Mouse (Mus musculus) liver, adult 2 months (tissue): Measurements from ENCODE around the gene Dpp6. TPM values are rescaled to one million over a fixed set of nuclear protein-coding genes. Genes with fewer than 3 reads are reported as not detected.

Experiments
- DNase-seq: peaks from one replicate; pipeline ENCODE4 v3.0.0-alpha.2; 2011; ENCODE audit warnings: low read depth, low spot score; ENCODE audit errors: extremely low read depth
- H3K27ac ChIP-seq: fragments of 200-500 bp; replicated peaks from 2 replicates; pipeline ENCODE4 v1.5.1; 2012; ENCODE audit warnings: low read depth, mild to moderate bottlenecking, control low read depth, inconsistent platforms, low read length; ENCODE audit not compliant: insufficient read depth
- H3K27me3 ChIP-seq: fragments of 200-500 bp; 2 replicates; pipeline ENCODE4 v1.6.1; 2012; ENCODE audit warnings: mild to moderate bottlenecking, moderate library complexity, low read length, inconsistent platforms; ENCODE audit not compliant: control insufficient read depth, insufficient read depth
- H3K36me3 ChIP-seq: fragments of 200-500 bp; 2 replicates; pipeline ENCODE4 v1.6.1; 2012; ENCODE audit warnings: low read length, inconsistent platforms; ENCODE audit not compliant: control insufficient read depth, insufficient read depth
- H3K4me1 ChIP-seq: fragments of 200-500 bp; 2 replicates; pipeline ENCODE4 v1.6.1; 2011; ENCODE audit warnings: low read length; ENCODE audit not compliant: control insufficient read depth, insufficient read depth
- H3K4me3 ChIP-seq: fragments of 200-500 bp; 2 replicates; pipeline ENCODE4 v1.5.1; 2011; ENCODE audit warnings: low read depth, mild to moderate bottlenecking, control low read depth, low read length, moderate library complexity; ENCODE audit not compliant: insufficient read depth
- H3K79me2 ChIP-seq: fragments of 200-500 bp; 2 replicates; pipeline ENCODE4 v1.6.1; 2012; ENCODE audit warnings: inconsistent platforms, mild to moderate bottlenecking, low read length, moderate library complexity; ENCODE audit not compliant: control insufficient read depth, insufficient read depth
- H3K9ac ChIP-seq: fragments of 200-500 bp; 2 replicates; pipeline ENCODE4 v1.6.1; 2012; ENCODE audit warnings: low read depth, mild to moderate bottlenecking, control low read depth, inconsistent platforms, low read length
- CTCF ChIP-seq: fragments of 200-500 bp; IDR thresholded peaks from 2 replicates; pipeline ENCODE4 v1.5.1; 2011; ENCODE audit warnings: low read depth, low read length, control low read depth
- POLR2A ChIP-seq: fragments of 200-500 bp; IDR thresholded peaks from 2 replicates; pipeline ENCODE4 v1.6.1; 2011; ENCODE audit warnings: low read length, control low read depth; ENCODE audit not compliant: insufficient read depth; ENCODE audit errors: extremely low read depth
- WGBS: fragments of 180-500 bp; shearing (Covaris S2); methylation state at CpG from one replicate; pipeline ENCODE4 v1.1.7; 2018; 5-methylcytosine and 5-hydroxymethylcytosine counted together
- polyA plus RNA-seq: library from polyadenylated mRNA; depleted of rRNA; stranded (reverse); fragments of >200 nt; gene quantifications from 2 replicates; pipeline ENCODE4 v1.2.3, GENCODE M21; 2012
- total RNA-seq: library from RNA; depleted of rRNA; stranded (reverse); fragments of >200 nt; gene quantifications from 2 replicates; pipeline ENCODE4 v1.2.3, GENCODE M21; 2014

Dpp6 gene
- total and polyA plus RNA-seq, 2 experiments: not detected

DNA sequence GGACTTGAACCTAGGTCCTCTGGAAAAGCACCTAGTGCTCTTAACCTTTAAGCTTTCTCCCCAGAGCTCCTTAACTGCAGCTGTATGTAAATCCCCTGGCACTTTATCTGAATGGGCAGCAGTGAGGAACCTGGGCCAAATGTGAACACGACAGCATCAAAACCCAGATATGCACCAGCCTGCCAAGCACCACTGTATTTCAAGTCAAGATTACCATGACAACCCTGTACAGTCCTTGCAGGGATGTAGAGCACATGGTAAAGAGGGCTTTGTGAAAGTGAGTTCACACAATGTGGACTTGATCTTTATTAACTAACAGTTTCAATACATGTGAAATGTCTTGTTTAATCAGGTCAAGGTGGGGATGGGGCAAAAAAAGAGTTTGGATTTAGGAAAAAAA, 162.3 kb downstream of the Dpp6 start:
- Histone ChIP-seq H3K27ac (no peak overlapping the region), H3K9ac (no peak overlapping the region), H3K79me2 (no peaks in the 10 kb centered on the region), H3K4me1 (no peaks in the 10 kb centered on the region), H3K36me3 (no peaks in the 10 kb centered on the region), H3K4me3 (no peak overlapping the region), H3K27me3 (no peaks in the 10 kb centered on the region)
- 74% methylated on average over 1 of the region's 1 CpGs for WGBS
- no peak for TF ChIP-seq CTCF
- TF ChIP-seq POLR2A: no peak
- no peak for DNase-seq

DNA sequence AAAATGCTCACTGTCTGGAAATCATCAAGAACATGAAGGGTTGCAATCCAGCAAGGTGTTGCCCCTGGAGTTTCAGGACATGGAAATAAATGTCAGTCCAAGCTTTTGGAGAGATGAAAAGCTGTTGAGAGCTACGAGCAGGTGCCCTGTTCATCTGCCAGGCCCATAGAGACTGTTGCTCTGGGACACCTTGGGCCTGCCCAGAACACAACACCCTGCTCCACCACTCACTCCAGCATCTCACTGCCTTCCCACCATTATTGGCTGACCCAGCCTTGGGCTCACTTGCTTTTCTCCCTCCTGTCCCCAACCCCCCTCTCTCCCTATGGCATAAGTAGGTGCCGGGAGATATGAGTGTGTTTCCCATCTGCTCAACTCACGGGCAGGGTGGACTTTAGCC, 162.8 kb downstream of the Dpp6 start:
- Histone ChIP-seq H3K27ac (no peak overlapping the region), H3K4me3 (no peak overlapping the region), H3K4me1 (no peaks in the 10 kb centered on the region), H3K79me2 (no peaks in the 10 kb centered on the region), H3K9ac (no peak overlapping the region), H3K36me3 (no peaks in the 10 kb centered on the region), H3K27me3 (no peaks in the 10 kb centered on the region)
- WGBS: 46% methylated on average over 3 of the region's 3 CpGs
- no peak for DNase-seq
- TF ChIP-seq POLR2A (no peak), CTCF (no peak)

DNA sequence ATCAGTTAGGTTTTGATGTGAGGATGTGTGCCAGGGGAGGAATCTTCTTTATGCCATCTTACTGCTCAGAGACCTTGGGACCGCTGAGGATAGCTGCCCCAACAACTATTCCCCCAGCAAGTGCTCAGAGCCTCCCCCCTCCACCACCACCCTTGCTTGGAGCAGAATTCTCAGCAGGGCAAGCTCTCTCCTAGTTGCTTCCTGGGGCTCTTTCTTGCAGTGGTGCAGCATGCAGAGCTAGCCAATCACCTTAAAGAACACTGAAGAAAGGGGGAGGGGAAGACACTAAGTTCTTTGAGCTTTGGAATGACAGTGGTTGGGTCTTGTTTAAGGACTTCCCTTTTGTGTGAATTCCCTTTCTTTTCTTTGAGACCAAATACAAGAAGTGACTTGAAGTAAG, 168.1 kb downstream of the Dpp6 start:
- WGBS: 19% methylated on average over 1 of the region's 1 CpGs
- Histone ChIP-seq H3K4me3 (no peak overlapping the region), H3K79me2 (no peaks in the 10 kb centered on the region), H3K9ac (no peak overlapping the region), H3K4me1 (no peaks in the 10 kb centered on the region), H3K36me3 (no peaks in the 10 kb centered on the region), H3K27me3 (no peaks in the 10 kb centered on the region), H3K27ac (no peak overlapping the region)
- no peak for TF ChIP-seq POLR2A
- TF ChIP-seq CTCF: no peak
- DNase-seq: no peak

DNA sequence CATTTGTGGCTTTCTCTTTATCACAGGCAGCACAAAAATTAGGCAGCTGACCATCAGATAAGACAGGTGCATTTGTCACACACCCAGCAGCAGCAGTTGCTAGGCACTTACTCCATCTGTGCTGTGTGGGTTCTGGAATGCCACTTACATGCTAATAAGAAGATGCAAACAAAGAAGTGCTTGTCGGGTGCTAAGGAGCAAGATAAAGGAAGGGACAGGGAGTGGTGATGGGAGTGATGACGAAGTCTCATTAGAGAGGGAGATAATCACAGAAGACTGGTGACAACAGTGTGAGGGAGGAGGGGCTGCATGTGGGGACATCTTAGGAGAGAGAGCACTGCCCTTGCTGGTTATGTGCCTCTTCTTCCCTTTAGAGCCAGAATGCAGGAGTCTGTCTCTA, 174.6 kb downstream of the Dpp6 start:
- no peak overlapping the region for H3K27ac ChIP-seq
- H3K9ac ChIP-seq: no peak overlapping the region
- WGBS: 26% methylated on average over 2 of the region's 2 CpGs
- no peaks in the 10 kb centered on the region for H3K27me3 ChIP-seq
- no peaks in the 10 kb centered on the region for H3K79me2 ChIP-seq
- no peak overlapping the region for H3K4me3 ChIP-seq
- no peak for DNase-seq
- no peak for TF ChIP-seq CTCF
- TF ChIP-seq POLR2A: no peak
- H3K4me1 ChIP-seq: no peaks in the 10 kb centered on the region
- no peaks in the 10 kb centered on the region for H3K36me3 ChIP-seq

DNA sequence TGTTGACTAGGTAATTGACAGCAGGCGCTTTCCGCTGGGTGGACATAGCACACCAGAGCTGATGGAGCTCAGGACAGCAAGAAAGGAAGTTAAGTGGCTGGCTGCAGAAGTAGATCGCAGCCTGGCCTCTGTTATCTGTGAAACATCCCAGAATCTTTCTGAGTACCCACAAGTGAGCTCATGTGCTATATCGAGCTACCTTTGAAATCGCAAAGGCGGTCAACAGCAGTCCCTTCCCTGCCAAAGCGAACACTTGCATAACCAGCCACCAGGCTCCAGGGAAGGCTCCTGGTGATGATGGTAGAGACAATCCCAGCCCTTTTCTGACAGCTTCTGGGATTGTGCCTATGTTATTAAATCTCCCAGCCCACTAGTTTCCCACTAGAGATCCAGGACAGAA, 186.5 kb downstream of the Dpp6 start:
- no peaks in the 10 kb centered on the region for H3K79me2 ChIP-seq
- no peaks in the 10 kb centered on the region for H3K4me1 ChIP-seq
- no peaks in the 10 kb centered on the region for H3K36me3 ChIP-seq
- no peak overlapping the region for H3K27ac ChIP-seq
- TF ChIP-seq CTCF (no peak), POLR2A (no peak)
- no peak for DNase-seq
- no peaks in the 10 kb centered on the region for H3K27me3 ChIP-seq
- H3K4me3 ChIP-seq: no peak overlapping the region
- WGBS: 90% methylated on average over 7 of the region's 7 CpGs
- H3K9ac ChIP-seq: no peak overlapping the region

DNA sequence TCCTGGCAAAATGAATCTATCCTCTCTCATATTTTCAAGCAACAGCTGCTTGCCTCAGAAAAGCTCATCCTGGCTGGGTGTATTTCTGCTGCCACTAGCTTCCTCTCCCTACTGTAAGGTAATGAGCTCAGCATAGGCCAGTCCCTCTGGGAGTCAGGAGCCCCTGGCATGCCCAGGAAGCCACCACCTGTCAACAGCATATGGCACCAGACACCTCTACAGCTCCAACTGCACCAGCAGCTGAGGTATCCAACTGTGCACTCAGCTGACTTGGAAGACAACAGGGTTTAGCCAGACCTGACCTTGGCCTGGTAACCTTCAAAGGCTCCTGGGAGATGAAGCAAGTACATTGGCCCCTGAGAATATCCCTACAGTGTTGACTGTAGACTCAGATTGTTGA, 192.2 kb downstream of the Dpp6 start:
- H3K36me3 ChIP-seq: no peaks in the 10 kb centered on the region
- no peak overlapping the region for H3K9ac ChIP-seq
- no peak for TF ChIP-seq POLR2A
- no peak for TF ChIP-seq CTCF
- no peak overlapping the region for H3K27ac ChIP-seq
- no peaks in the 10 kb centered on the region for H3K27me3 ChIP-seq
- H3K4me1 ChIP-seq: no peaks in the 10 kb centered on the region
- no peaks in the 10 kb centered on the region for H3K79me2 ChIP-seq
- no peak for DNase-seq
- H3K4me3 ChIP-seq: no peak overlapping the region

DNA sequence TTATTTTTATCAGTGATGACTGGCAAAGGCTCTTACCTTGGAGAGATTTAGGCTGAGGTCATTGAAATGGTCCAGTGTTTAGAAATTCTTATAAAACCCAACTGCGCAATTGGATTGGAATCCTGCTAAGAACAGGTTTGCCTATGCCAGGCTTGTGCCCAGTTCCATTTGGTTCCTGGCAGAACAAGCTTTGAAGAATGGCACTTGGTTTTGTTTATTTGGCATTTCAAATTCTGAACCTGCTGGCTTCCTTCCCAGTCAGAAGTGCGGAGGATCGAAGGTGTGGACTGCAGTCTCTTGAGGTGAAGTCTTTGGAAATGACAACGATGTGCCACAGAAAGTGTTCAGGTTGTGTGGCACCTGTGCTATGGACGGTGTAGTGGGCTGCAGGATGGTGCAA, 193.6 kb downstream of the Dpp6 start:
- WGBS: 83% methylated on average over 5 of the region's 5 CpGs

More for the DNA sequence above, 193.6 kb downstream of the Dpp6 start:
- no peaks in the 10 kb centered on the region for H3K27me3 ChIP-seq
- no peak overlapping the region for H3K27ac ChIP-seq
- no peak overlapping the region for H3K9ac ChIP-seq
- H3K4me3 ChIP-seq: no peak overlapping the region
- H3K4me1 ChIP-seq: no peaks in the 10 kb centered on the region
- H3K36me3 ChIP-seq: no peaks in the 10 kb centered on the region
- H3K79me2 ChIP-seq: no peaks in the 10 kb centered on the region
- DNase-seq: no peak
- TF ChIP-seq CTCF (no peak), POLR2A (no peak)
